Mouse (Mus musculus) intestine, embryonic 14.5 days (tissue): ENCODE results near the gene Zfp865. TPM values are rescaled to one million over a fixed set of nuclear protein-coding genes. Genes with fewer than 3 reads are reported as not detected.
A peak's percentile ranks its signal among the peaks of the same experiment; 100 is the strongest.
"Not testable (repeated sequence)": the region's sequence is repeated elsewhere in the genome, so short reads cannot be mapped to it uniquely, and the experiment has no call there.

ENCODE experiments used
- ATAC-seq: fragments of 200-750 bp; cut with Nextera tagmentation; replicated peaks from 2 replicates; pipeline ENCODE4 v1.8.0; 2017; ENCODE audit warnings: low read depth, moderate number of reproducible peaks, moderate TSS enrichment, moderate library complexity; ENCODE audit not compliant: low FRiP score, low TSS enrichment
- DNase-seq: peaks from one replicate; pipeline ENCODE4 v3.0.0-alpha.2; 2018; ENCODE audit warnings: low spot score
- H3K27ac ChIP-seq: fragments of 300-500 bp; sonication (generic); 2 replicates; pipeline ENCODE4 v1.5.1; 2014; ENCODE audit warnings: low read depth, mild to moderate bottlenecking, control low read depth
- H3K27me3 ChIP-seq: fragments of 300-500 bp; sonication (generic); replicated peaks from 2 replicates; pipeline ENCODE4 v1.6.1; 2014; ENCODE audit warnings: low read length, control low read depth; ENCODE audit not compliant: control insufficient read depth, insufficient read depth
- H3K36me3 ChIP-seq: fragments of 300-500 bp; sonication (generic); 2 replicates; pipeline ENCODE4 v1.6.1; 2014; ENCODE audit warnings: low read length, control low read depth; ENCODE audit not compliant: control insufficient read depth, insufficient read depth
- H3K4me1 ChIP-seq: fragments of 300-500 bp; sonication (generic); replicated peaks from 2 replicates; pipeline ENCODE4 v1.6.1; 2014; ENCODE audit warnings: low read length, control low read depth, mixed read lengths; ENCODE audit not compliant: control insufficient read depth, insufficient read depth
- H3K4me2 ChIP-seq: fragments of 300-500 bp; sonication (generic); 2 replicates; pipeline ENCODE4 v1.6.1; 2014; ENCODE audit warnings: low read length
- H3K4me3 ChIP-seq: fragments of 300-500 bp; sonication (generic); 2 replicates; pipeline ENCODE4 v1.5.1; 2014; ENCODE audit warnings: low read depth, low read length, control low read depth, mixed read lengths
- H3K9ac ChIP-seq: fragments of 300-500 bp; sonication (generic); 2 replicates; pipeline ENCODE4 v1.6.1; 2014; ENCODE audit warnings: mild to moderate bottlenecking, low read length
- H3K9me3 ChIP-seq: fragments of 300-500 bp; sonication (generic); 2 replicates; pipeline ENCODE4 v1.6.1; 2016; ENCODE audit warnings: low read length, control low read depth; ENCODE audit not compliant: control insufficient read depth
- WGBS: fragments of 180-500 bp; shearing (Covaris S2); extraction: QIAGEN DNeasy Blood & Tissue Kit; methylation state at CpG from one replicate; pipeline ENCODE4 v1.1.7; 2014; 5-methylcytosine and 5-hydroxymethylcytosine counted together
- polyA plus RNA-seq: library from polyadenylated mRNA; unstranded; fragments of >200 nt; fragmentation: Nextera tagmentation; extraction: Ambion mirVana; gene quantifications from 2 replicates; pipeline ENCODE4 v1.2.1, GENCODE M21; 2014

The Zfp865 gene
- polyA plus RNA-seq, 1 experiment from 2014 or later = 7.2 TPM

DNA sequence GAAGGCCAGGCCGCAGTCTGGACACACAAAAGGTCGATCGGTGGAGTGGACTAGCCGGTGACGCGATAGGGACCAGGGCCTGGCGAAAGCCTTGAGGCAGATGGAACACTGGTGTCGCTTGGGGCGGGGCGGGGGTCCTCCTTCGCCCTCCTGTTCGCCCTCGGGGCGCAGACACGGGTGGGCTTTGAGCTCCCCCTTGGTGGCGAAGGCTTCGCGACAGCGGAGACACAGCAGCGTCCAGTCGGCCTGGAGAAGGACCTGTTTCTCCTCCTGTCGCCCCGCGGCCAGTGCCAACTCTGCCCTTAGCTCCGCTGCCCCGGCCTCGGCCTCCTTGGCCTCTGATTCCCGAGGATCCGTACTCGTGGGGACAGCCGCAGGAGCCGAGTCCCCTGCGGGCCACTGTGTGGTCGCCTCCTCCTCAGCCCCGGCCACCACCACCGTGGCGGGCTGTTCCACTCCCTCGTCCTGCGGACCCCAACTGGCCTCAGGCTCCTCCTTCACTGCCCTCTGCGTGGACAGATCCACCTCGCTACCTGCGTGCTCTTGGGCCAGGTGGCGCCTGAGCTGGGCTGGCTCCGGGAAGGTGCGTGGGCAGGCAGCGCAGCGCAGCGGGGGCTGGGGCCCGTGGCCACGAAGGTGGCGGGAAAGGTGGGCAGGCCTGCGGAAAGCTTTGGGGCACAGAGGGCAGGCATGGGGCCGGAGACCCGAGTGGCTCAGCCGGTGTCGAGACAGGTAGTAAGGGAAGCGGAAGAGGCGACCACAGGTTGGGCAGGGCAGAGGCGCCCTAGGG, 26.0 kb upstream of the Zfp865 start:
- ATAC-seq (no peak), DNase-seq (no peak)
- peak overlapping the region; percentile 82; the same call in 1 of the 2 replicates for H3K4me2 ChIP-seq
- H3K9me3 ChIP-seq = peaks cover 11% of the 10 kb centered on the region; the same call in 1 of the 2 replicates
- H3K4me3 ChIP-seq = no peak overlapping the region
- H3K27me3 ChIP-seq = no peaks in the 10 kb centered on the region; the same call in 1 of the 2 replicates
- H3K27ac ChIP-seq = no peak overlapping the region
- H3K36me3 ChIP-seq = peaks cover 20% of the 10 kb centered on the region
- H3K9ac ChIP-seq = no peak overlapping the region
- 59% methylated on average over 59 of the region's 59 CpGs for WGBS
- peaks cover 11% of the 10 kb centered on the region for H3K4me1 ChIP-seq

DNA sequence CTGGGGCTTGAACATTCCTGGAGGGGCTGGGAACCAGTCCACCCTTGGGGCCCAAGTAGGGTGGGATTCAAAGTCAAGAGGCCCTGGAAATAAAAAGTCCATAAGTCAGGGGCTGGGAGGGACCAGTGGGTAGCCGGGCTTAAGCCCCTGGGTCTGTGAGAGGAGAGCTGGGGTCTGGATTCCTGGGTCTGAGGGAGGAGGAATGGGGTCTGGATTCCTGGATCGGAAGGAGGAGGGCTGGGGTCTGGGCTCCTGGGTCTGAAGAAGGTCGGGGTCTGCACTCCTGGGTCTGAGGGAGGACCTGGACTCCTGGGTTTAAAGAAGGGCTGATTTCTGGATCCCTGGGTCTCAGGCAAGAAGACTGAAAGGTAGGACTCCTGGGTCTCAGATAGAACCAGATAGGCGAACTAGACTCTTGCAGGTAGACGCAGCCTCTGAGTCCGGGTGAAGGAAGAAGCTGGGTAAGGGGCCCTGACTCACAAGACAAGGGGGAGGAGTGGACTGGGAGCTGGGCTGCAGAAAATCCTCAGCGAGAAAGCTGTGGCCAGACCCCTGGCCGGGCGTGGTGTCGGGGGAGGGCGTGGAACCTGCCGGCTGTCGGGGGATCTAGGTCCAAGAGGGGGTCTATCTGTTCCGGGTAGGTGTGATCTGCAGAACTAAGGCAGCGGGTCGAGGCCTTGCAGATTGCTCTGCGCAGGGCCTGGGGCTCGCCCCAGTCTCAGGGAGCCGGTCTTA, 24.7 kb upstream of the Zfp865 start:
- DNase-seq (peak; percentile 60), ATAC-seq (peak; percentile 7)
- Histone ChIP-seq H3K9me3 (peaks cover 11% of the 10 kb centered on the region; the same call in 1 of the 2 replicates), H3K36me3 (peaks cover 20% of the 10 kb centered on the region), H3K9ac (peak overlapping the region; percentile 55), H3K27me3 (no peaks in the 10 kb centered on the region; the same call in 1 of the 2 replicates), H3K27ac (no peak overlapping the region), H3K4me3 (peak overlapping the region; percentile 55), H3K4me2 (peak overlapping the region; percentile 82), H3K4me1 (peaks cover 11% of the 10 kb centered on the region)
- whole genome bisulfite sequencing = 5% methylated on average over 19 of the region's 19 CpGs

DNA sequence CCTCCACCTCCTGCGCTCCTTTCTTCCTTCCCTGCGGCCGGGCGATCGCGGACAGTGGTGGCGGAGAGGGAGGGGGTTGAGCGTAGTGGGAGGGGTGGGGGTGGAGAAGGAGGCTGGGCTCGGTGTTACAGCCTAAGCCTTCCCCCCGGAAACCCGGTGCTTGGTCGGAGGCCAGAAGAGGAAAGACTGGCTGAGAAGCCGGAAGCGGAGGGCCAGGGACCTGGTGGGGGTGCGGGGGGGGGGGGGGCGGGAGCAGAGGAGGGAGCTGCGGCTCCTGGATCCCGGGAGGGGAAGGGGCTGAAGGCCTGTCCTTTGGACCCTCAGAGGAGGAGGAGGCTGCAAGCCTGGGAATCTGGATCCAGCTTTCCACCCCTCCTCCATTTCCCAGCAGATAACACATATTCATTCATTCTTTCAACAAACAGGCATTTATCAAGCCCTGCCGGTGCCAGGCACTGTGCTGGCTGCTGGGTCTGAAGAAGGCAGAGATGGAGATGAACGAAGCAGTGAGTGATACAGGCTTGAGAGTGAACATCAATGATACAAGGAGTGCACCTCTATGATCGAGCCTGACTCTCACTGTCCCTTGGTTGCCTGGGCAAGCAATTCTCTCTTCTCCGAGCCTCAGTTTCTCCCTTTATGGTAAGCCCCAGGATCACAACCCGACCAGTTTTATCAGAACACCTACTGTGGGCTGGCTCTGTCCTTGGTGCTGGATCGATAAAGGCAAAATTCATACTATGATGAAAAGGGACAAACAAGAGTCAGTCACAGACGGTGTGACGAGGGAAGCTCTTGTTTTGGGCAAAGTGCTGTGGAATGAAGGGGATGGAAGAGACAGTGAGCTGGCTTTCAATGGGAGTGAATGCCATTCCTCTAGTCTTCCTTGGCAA, 23.9 kb upstream of the Zfp865 start, which contains the start of gene Zfp579:
Zfp579 (minus strand) TSS at position 156 of the 893 bp plus-strand sequence.
- ATAC-seq (peak; percentile 89), DNase-seq (peak; percentile 97)
- Histone ChIP-seq H3K4me3 (peak within 1 kb of the TSS; percentile 55), H3K9me3 (peaks cover 11% of the 10 kb centered on the region; the same call in 1 of the 2 replicates), H3K27ac (peak within 1 kb of the TSS; percentile 57; the same call in 1 of the 2 replicates), H3K4me1 (peaks cover 11% of the 10 kb centered on the region), H3K9ac (peak within 1 kb of the TSS; percentile 55), H3K27me3 (no peaks in the 10 kb centered on the region; the same call in 1 of the 2 replicates), H3K36me3 (peaks cover 20% of the 10 kb centered on the region), H3K4me2 (peak within 1 kb of the TSS; percentile 82)
- 6% methylated on average over 21 of the region's 26 CpGs for WGBS

DNA sequence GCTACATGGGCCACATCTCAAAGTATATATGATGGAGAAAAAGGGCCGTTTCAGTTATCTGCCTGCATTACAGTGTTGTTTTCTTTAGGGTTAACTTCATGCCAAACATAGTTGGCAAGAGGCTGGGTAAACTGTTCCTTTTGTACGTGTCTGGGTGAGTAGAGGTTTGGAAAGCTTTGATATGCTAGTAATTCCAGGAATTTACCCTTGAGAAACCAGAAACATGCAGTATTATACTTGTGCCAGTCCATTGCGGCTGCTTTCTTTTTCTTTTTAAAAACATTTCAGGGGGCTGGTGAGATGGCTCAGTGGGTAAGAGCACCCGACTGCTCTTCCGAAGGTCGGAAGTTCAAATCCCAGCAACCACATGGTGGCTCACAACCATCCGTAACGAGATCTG, 23.2 kb upstream of the Zfp865 start:
- DNase-seq (no peak), ATAC-seq (no peak)
- Histone ChIP-seq H3K4me3 (peak overlapping the region; percentile 55; the same call in 1 of the 2 replicates), H3K27ac (no peak overlapping the region), H3K27me3 (no peaks in the 10 kb centered on the region; the same call in 1 of the 2 replicates), H3K9me3 (peaks cover 11% of the 10 kb centered on the region; the same call in 1 of the 2 replicates), H3K4me2 (peak overlapping the region; percentile 82), H3K4me1 (peaks cover 11% of the 10 kb centered on the region), H3K36me3 (peaks cover 20% of the 10 kb centered on the region), H3K9ac (no peak overlapping the region)
- 59% methylated on average over 6 of the region's 8 CpGs for WGBS

DNA sequence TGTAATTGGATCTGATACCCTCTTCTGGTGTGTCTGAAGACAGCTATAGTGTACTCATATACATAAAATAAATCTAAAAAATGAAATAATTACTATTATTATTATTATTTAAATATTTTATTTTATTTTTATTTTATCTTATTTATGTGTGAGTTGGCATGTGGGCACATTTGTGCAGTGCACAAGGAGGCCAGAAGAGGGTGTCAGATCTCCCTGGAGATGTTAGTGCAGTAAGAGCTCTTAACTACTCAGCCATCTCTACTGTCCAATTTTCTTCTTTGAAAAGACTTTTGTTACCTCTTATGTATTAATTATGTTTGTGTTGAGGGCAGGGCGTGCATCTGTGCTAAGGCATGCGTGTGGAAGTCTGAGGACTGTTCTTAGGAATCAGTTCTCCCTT, 20.3 kb upstream of the Zfp865 start:
- Histone ChIP-seq H3K4me1 (peaks cover 7% of the 10 kb centered on the region), H3K4me3 (no peak overlapping the region), H3K9ac (no peak overlapping the region), H3K27ac (no peak overlapping the region), H3K27me3 (no peaks in the 10 kb centered on the region), H3K36me3 (no peaks in the 10 kb centered on the region), H3K4me2 (no peak overlapping the region), H3K9me3 (no peaks in the 10 kb centered on the region)
- no peak for DNase-seq
- WGBS = 60% methylated on average over 2 of the region's 2 CpGs
- no peak for ATAC-seq

DNA sequence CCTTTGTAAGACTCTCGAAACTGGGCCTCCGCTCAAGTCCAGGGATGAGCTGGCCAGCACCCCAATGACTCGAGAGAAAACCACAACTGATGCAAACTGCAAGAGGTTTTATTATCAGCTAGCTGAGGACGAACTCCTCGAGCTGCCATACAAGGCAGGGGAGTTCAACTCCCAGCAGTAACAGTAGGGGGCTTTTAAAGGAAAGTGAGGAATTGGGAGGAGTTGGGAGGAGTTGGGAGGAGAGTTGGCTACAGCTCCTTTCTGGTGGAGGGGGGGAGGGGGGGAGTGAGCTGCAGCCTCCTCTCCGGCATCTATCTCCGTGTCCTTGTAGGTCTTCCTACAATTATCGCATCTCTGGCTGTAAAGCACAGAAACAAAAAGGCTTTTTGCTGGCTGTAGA, 17.3 kb upstream of the Zfp865 start:
- not testable (repeated sequence) for H3K4me1 ChIP-seq, H3K9me3 ChIP-seq, H3K9ac ChIP-seq, ATAC-seq, H3K4me2 ChIP-seq, H3K4me3 ChIP-seq, DNase-seq, H3K27ac ChIP-seq, H3K27me3 ChIP-seq
- H3K36me3 ChIP-seq = peaks cover 13% of the 10 kb centered on the region
- 75% methylated on average over 8 of the region's 8 CpGs for WGBS

DNA sequence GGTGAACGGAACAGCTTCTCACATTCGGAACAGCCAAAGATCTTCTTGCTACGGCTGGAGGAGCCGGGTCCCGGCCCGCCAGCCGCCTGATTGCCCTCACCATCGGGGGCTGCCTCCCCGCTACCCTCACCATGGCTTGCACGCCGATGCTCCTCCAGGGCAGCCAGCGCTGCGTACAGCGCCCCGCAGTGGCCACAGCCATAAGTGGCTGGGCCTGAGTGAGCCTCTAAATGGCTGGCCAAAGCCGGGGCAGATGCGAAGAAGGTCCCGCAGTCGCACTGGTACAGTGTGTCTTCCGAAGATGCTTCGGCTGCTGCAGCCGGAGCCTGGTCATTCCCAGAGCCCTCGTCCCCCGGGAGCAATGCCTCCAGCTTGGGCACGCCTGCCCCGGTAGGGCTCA, 11.9 kb upstream of the Zfp865 start:
- H3K9me3 ChIP-seq = no peaks in the 10 kb centered on the region; the same call in 1 of the 2 replicates
- no peak overlapping the region for H3K9ac ChIP-seq
- H3K27me3 ChIP-seq = no peaks in the 10 kb centered on the region
- peaks cover 63% of the 10 kb centered on the region for H3K36me3 ChIP-seq
- no peak overlapping the region for H3K27ac ChIP-seq
- no peaks in the 10 kb centered on the region for H3K4me1 ChIP-seq
- DNase-seq (no peak), ATAC-seq (no peak)
- no peak overlapping the region for H3K4me2 ChIP-seq
- no peak overlapping the region for H3K4me3 ChIP-seq
- WGBS = 94% methylated on average over 25 of the region's 26 CpGs
